Mouse (Mus musculus): ENCODE results near the gene Dppa3. TPM values are rescaled to one million over a fixed set of nuclear protein-coding genes. Genes with fewer than 3 reads are reported as not detected.
A peak's percentile ranks its signal among the peaks of the same experiment; 100 is the strongest.

Gene Dppa3
- total RNA-seq (2021), result not detected
- long read RNA-seq, experiment 1, result 0 reads
- long read RNA-seq, experiment 2, result 0 reads

- no peak for DNase-seq (ENCODE audit: low spot score in 2 of 2)
Measured at GRCm38 (mm10) chr6:122626110-122626509, at the start of gene Dppa3. Dppa3 (plus strand) TSS chr6:122626410.

DNA sequence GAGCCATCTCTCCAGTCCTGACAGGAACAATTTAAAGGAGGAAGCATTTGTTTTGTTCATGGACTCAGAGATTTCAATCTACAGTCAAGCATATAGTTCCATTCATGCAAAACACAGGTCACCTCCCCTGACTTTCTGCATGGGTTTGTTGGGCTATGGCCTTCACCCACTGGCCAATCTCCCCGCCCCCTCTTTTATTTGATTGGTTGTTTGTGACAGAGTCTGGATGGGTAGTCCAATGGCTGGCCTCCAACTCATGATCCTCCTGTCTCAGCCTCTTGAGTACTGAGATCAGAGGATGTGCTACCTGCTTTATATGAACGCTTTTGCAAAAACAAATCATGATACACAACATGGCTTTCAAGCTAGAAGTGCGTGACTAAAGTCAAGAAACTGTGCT lies 49.2 kb upstream of the Dppa3 start:
- no peak for DNase-seq (ENCODE audit: low spot score in 2 of 2)

GRCm38 (mm10) chr6:122579086-122579485 lies 47.1 kb upstream of the Dppa3 start:
- DNase-seq (ENCODE audit: low spot score in 2 of 2), result no peak

DNA sequence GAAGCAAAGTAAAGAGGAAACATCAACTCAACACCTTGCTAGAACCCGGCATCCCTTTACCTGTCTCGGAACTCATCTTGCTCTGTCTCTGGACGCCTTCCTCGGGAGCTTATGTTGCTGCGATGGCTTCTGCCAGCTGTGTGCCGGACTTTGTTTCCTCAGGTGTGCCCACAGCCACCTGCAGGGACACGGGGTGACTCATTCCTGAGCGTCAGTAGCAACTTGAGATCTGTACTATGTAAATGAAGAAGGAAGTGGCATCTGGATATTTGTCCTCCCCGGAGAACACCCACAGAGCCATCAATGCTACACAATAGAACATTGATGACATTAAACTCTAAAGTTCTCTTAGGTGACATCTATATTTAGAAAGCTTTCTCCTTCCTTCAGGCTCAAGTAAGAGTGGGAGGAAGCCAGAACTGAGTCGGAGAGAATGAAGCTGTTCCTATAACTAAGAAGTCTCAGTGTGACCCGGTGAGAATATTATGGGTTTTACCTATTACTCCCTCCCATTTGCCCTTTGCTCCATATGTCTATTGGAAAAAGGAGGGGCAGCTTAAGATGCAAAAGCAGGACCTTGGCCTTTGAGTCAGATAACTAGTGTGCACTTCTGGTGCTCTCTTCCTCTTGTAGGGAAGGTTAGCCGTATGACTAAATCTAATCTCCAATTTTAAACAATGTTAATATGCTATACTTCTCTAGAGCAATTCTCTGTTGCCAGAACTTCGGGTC lies 35.0 kb upstream of the Dppa3 start:
- DNase-seq (ENCODE audit: low spot score in 2 of 2), result no peak

DNA sequence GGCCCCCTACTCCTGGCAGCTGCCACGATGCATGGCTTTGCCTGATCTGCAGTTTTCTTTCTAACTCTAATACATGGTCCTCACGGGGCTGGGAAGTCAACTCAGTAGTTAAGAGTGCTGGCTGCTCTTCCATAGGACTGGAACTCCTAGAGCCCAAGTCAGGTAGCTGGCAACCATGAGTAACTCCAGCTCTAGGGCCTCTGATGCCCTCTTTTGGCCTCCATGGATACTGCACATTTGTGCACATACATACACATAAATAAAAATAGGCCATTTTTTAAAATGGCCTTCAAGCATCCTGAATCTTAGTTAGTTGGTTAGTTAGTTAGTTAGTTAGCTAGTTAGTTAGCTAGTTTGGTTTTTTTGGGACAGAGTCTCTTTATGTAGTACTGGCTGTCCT lies 33.3 kb upstream of the Dppa3 start:
- no peak for DNase-seq (ENCODE audit: low spot score in 2 of 2)

DNA sequence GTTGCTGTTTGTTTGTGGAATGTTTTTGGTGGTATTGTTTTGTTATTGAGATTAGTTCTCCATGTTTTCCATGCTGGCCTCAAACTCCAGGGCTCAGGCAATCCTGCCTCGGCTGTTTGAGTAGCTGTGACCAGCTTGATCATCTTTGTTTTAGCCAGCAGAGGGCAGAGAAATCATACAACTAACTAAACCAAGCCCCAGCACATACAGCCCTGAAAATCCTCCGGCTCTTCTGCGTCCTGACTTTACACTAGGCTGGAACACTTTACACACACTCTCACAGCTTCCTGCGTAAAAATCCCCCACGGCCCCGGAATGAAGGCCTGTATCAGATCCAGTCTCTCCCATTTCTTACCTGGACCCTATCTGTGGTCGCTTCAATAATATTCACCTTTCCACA lies 30.6 kb upstream of the Dppa3 start:
- DNase-seq (ENCODE audit: low spot score in 2 of 2), result peak in 1 of 2 experiments; percentile 35

GRCm38 (mm10) chr6:122596608-122597007 lies 29.6 kb upstream of the Dppa3 start:
- no peak for DNase-seq (ENCODE audit: low spot score in 2 of 2)

DNA sequence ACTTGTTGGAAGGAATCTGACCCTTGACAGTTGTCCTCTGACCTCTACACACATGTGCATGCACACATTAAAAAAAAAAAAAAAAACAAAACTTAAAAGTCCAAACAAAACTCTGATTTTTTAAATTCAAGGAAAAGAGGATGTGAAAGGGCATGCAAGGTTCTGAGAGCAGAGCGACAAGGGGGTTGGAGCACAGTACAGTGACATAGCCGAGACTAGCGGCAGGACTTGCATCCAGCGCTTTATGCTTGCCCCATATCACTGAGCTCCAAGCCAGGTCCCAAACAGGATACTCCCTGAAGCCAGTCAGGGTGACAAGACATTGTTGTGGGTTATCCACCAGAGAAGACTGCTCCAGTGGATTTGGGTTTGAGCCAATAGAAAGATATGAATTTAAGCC lies 28.2 kb upstream of the Dppa3 start:
- no peak for DNase-seq (ENCODE audit: low spot score in 2 of 2)

GRCm38 (mm10) chr6:122598436-122598835 lies 27.8 kb upstream of the Dppa3 start:
- no peak for DNase-seq (ENCODE audit: low spot score in 2 of 2)

DNA sequence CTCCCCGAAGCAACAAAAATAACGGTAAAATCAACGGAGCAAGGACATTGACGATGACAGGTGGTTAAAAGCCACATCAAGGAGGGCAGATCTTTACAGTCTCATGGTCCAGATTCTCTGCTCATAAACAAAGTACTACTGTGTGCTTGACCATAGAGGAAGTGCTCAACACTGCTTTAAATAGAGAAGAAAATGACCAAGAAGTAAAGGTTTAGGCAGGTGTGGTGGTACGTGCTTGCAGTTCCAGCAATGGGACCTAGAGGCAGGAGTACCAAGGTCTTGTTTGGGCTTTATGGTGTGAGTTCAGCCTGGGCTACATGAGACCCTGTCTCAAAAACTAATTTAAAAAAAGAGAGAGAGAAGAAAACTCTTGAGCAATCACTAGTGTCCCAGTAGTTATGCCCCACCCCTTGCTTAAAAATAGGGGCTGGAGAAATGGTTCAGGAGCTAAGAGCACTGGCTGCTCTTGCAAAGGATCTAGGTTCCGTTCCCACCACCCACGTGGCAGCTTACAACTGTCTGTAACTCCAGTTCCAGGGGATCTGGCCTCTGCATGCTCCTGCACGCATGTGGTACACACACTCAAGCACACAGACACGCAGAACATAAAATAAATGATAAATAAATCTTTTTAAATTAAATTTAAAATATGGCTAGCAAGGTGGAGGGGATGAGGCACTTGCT lies 27.0 kb upstream of the Dppa3 start:
- DNase-seq (ENCODE audit: low spot score in 2 of 2), result no peak

DNA sequence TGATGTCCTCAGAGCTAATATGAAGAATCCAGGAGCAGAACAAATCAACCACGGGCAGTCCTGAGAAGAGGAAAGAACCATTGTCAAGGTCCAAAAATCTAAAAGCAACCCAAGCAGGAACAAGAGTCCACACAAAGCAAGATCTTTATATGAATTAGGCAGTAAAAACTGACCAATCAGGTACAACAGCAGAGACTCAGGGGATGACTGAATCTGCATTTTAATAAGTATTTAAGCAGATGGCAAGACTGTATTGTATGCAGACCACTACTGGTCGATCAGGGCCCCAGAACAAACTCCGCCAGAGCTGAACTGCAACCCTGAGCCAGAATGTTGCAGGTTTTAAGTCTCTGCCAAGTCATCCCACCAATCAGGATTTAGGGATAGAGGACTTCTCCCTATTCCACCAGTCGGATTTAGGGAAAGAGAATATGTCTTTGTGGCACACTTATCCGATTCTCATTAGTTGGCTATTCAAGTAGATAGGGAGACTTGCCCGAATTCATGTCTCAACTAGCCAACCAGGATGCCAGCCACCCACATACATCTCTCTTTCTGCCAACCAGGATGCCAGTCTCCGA lies 26.1 kb upstream of the Dppa3 start:
- no peak for DNase-seq (ENCODE audit: low spot score in 2 of 2)

- DNase-seq (ENCODE audit: low spot score in 2 of 2), result no peak
Measured at GRCm38 (mm10) chr6:122601031-122601430, 25.2 kb upstream of the Dppa3 start.

DNA sequence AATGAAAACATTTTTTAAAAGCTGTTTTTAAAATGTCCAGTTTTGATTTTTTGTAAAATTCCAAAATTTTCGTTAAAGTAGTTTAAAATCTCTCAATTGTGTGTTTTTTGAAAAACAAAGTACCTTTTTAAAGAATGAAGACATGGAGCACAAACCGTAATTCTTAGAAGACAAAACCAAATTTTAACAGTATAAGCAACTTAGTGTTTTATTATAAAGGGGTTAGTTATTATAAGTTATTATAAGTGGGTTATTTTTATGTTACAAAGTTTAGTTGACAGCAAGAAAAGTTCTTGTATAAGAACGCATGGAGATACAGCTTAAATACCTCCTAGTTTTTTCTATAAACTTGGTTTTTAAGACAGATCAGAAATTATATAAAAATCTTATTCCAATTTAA lies 24.6 kb upstream of the Dppa3 start:
- DNase-seq (ENCODE audit: low spot score in 2 of 2), result no peak

DNA sequence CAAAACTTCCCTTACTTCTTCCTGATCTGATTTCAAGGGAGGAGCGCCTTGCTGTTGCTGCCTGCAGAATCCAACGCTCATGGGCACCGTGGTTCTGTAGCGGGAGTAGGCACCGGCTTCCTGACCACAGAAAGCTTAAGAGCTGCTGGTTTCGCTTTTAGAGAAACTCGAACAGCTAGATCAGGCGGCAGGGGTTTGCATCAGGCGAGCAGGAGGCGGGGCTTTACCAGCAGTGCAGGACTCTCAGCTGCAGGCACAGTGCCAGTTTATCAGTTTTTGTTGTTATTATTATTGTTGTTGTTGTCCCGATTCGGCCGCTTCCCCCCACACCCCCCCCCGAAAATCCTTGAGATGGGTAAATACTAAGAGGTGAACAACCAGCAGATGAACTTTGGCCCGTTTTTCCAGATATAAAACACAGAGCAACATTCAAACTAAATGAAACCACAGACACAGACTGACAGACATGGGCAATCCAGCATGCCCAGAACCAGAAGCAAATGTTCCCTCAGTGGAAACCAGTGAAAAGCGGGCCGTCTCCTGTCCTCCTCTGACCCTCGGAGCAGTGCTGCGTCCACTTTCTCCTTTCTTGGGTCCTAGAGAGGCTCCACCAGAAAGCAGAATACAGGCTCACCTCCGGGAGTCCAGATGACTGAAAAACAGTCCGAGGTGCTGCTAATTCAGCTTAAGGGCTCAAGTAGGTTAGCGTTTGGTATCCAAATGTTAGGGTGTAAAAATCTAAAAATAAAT lies 23.8 kb upstream of the Dppa3 start, which contains the start of gene Apobec1:
TSS of gene Apobec1 (minus strand) at position 203 of the 750 bp plus-strand sequence.
- DNase-seq (ENCODE audit: low spot score in 2 of 2), result peak; percentile 29 to 53

- no peak for DNase-seq (ENCODE audit: low spot score in 2 of 2)
Measured at GRCm38 (mm10) chr6:122602992-122603322, 23.3 kb upstream of the Dppa3 start.

- DNase-seq (ENCODE audit: low spot score in 2 of 2), result no peak
Measured at GRCm38 (mm10) chr6:122604260-122604659, 21.9 kb upstream of the Dppa3 start.

DNA sequence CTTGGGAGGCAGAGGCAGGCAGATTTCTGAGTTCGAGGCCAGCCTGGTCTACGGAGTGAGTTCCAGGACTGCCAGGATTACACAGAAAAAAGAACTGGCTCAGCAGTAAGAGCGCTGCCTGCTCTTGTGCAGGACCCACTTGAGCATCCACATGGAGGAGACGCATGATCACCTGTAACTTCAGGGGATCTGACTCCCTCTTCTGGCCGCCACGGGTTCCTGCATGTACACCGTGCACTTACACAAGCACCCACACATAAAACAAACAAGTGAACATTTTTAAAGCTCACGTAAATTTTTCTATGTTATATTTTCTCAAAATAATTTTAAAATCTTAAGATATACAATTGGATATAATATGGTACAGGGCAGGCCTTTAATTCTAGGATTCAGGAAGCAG lies 20.7 kb upstream of the Dppa3 start:
- no peak for DNase-seq (ENCODE audit: low spot score in 2 of 2)

- no peak for DNase-seq (ENCODE audit: low spot score in 2 of 2)
Measured at GRCm38 (mm10) chr6:122606661-122607060, 19.5 kb upstream of the Dppa3 start.

DNA sequence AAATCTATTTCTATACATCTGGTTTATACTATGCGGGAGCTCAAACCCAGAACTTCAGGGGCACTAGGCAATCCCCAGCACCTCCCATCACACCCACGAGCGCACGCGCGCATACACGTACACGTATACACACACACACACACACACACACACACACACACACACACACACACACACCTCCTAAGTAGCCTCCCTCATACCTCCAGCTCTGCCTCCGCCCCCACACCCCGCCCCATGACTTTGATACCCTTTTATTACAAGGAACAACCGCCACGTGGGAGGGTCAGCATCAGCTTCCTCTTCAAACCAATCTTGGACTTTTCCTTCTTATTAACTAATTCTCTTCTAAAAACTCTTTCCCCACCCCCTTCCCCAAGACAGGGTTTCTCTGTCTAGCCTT lies 18.5 kb upstream of the Dppa3 start:
- no peak for DNase-seq (ENCODE audit: low spot score in 2 of 2)

GRCm38 (mm10) chr6:122608434-122609376 lies 17.5 kb upstream of the Dppa3 start:
- DNase-seq (ENCODE audit: low spot score in 2 of 2), result no peak

DNA sequence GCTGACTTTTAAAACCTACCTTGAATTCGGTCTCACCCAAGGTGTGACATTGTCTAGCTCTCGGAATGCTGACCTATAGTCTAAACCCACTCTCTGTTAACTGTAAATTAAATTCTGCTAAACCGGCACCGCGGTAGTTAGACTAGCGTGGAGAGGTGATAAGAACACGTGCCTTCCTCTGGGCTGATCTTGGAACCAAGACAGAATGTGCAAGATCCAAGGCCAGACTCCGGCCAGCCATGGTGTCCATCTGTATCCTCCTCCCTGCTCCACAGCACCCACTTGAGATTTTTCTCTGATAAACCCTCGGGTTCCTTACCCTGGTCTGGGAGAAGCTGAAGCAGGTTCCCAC lies 16.9 kb upstream of the Dppa3 start:
- DNase-seq (ENCODE audit: low spot score in 2 of 2), result no peak
